ENCODE assay signal across 18 mouse cellular contexts in the genomic region with DNA sequence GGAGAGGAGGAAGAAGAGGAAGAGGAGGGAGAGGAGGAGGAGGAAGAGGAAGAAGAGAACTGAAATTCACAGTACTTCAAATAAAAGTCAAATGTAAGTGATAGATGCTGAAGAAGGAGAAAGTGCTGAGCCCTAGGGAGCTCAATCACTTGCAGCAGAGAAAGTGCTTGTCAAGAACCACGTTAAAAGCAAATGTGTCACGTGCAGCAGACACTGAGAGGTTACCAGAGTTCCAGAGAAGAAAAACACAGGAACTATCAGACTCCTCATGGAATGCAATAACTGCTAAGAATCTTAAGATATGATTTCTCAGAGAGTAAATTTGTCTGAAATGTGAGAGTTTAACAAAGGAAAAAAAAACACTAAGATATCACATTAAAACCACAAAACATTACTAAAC.
A peak's percentile ranks its signal among the peaks of the same experiment; 100 is the strongest.
DNase-seq lines count a peak whose midpoint lies in the region; ATAC-seq and TF ChIP-seq lines count a peak whose summit lies in the region.
"Had no signal": no experiment of that assay in that cellular context is flagged by ENCODE, and none has a peak within 500 bp of the region (broad histone marks: within the 10 kb centered on the region; RNA-seq: fewer than 3 reads in every experiment).

No protein-coding gene starts in this region.

- TF ChIP-seq POLR2A in brain, embryonic 14.5 days (IDR thresholded peaks at IDR 0.05; ENCODE audit: borderline replicate concordance, extremely low read depth, insufficient read depth, insufficient read length, poor library complexity, severe bottlenecking) = no peak

- H3K9me3 ChIP-seq in embryonic facial prominence, embryonic 12.5 days = no peaks in the 10 kb centered on the region
- no peaks in the 10 kb centered on the region for H3K9me3 ChIP-seq in embryonic facial prominence, embryonic 10.5 days
- H3K9me3 ChIP-seq in forebrain, postnatal 0 days (ENCODE audit: low read length) = no peaks in the 10 kb centered on the region
- H3K9me3 ChIP-seq in forebrain, embryonic 13.5 days (replicated peaks) = no peaks in the 10 kb centered on the region

- DNase-seq in embryonic facial prominence, embryonic 10.5 days (ENCODE audit: low spot score) = no peak
- DNase-seq in forebrain, postnatal 0 days = peak; percentile 10
- DNase-seq in brain, embryonic 14.5 days (ENCODE audit: low read depth) = peak; percentile 42
- DNase-seq in ovary, postnatal 36 days (ENCODE audit: low spot score) = no peak
- no peak for DNase-seq in retina, postnatal 1 day
- DNase-seq: adrenal gland, adult 2 months; adrenal gland, postnatal 10 days; adrenal gland, postnatal 25 days; B cell, adult 2 months; cerebellum, adult 11 months; cerebellum, adult 18-20 months; cerebellum, adult 8-10 months; cerebellum, postnatal 10 days; cerebellum, postnatal 25 days had no signal

- H3K4me2 ChIP-seq in embryonic facial prominence, embryonic 12.5 days (replicated peaks) = no peak overlapping the region
- H3K4me2 ChIP-seq in forebrain, postnatal 0 days (ENCODE audit: low read depth) = no peak overlapping the region
- H3K4me2 ChIP-seq in forebrain, embryonic 13.5 days = no peak overlapping the region

- H3K36me3 ChIP-seq in embryonic facial prominence, embryonic 12.5 days = no peaks in the 10 kb centered on the region
- H3K36me3 ChIP-seq in embryonic facial prominence, embryonic 10.5 days (replicated peaks) = no peaks in the 10 kb centered on the region
- no peaks in the 10 kb centered on the region for H3K36me3 ChIP-seq in forebrain, postnatal 0 days (ENCODE audit: insufficient read depth)
- H3K36me3 ChIP-seq in forebrain, embryonic 13.5 days (ENCODE audit: poor library complexity, severe bottlenecking) = no peaks in the 10 kb centered on the region
- H3K36me3 ChIP-seq in C2C12 (ENCODE audit: control insufficient read depth, insufficient read depth) = no peaks in the 10 kb centered on the region

- H3K9ac ChIP-seq in embryonic facial prominence, embryonic 12.5 days = 0 out of 2 replicates have a peak overlapping the region, but pooled peaks have one; percentile 5
- H3K9ac ChIP-seq in forebrain, postnatal 0 days = no peak overlapping the region
- no peak overlapping the region for H3K9ac ChIP-seq in forebrain, embryonic 13.5 days

- no peaks in the 10 kb centered on the region for H3K27me3 ChIP-seq in embryonic facial prominence, embryonic 12.5 days
- no peaks in the 10 kb centered on the region for H3K27me3 ChIP-seq in embryonic facial prominence, embryonic 10.5 days (replicated peaks; ENCODE audit: low read depth, poor library complexity, severe bottlenecking)
- H3K27me3 ChIP-seq in forebrain, postnatal 0 days (ENCODE audit: insufficient read depth, low read length) = no peaks in the 10 kb centered on the region
- H3K27me3 ChIP-seq in forebrain, embryonic 13.5 days = no peaks in the 10 kb centered on the region
- no peaks in the 10 kb centered on the region for H3K27me3 ChIP-seq in C2C12 (ENCODE audit: control insufficient read depth, insufficient read depth, insufficient read length)

- H3K79me3 ChIP-seq in C2C12 (ENCODE audit: low read depth) = no peaks in the 10 kb centered on the region

- H3K4me3 ChIP-seq in embryonic facial prominence, embryonic 12.5 days = no peak overlapping the region
- no peak overlapping the region for H3K4me3 ChIP-seq in embryonic facial prominence, embryonic 10.5 days
- H3K4me3 ChIP-seq in forebrain, postnatal 0 days (ENCODE audit: low read depth, low read length) = no peak overlapping the region
- no peak overlapping the region for H3K4me3 ChIP-seq in forebrain, embryonic 13.5 days
- no peak overlapping the region for H3K4me3 ChIP-seq in C2C12 (ENCODE audit: insufficient read depth, poor library complexity, severe bottlenecking)

- no peaks in the 10 kb centered on the region for H3K79me2 ChIP-seq in C2C12 (ENCODE audit: control insufficient read depth, insufficient read depth)

- WGBS in embryonic facial prominence, embryonic 12.5 days = 47% methylated on average over 2 of the region's 2 CpGs
- 64% methylated on average over 2 of the region's 2 CpGs for WGBS in embryonic facial prominence, embryonic 10.5 days
- WGBS in forebrain, postnatal 0 days = 51% methylated on average over 2 of the region's 2 CpGs
- 67% methylated on average over 2 of the region's 2 CpGs for WGBS in forebrain, embryonic 13.5 days

- no peak overlapping the region for H3ac ChIP-seq in C2C12 (ENCODE audit: control insufficient read depth, insufficient read length, low read depth)

- ATAC-seq in embryonic facial prominence, embryonic 12.5 days (ENCODE audit: insufficient number of reproducible peaks, insufficient read depth, low FRiP score, low TSS enrichment) = no peak
- peak; percentile 51; the same call in 1 of the 2 replicates for ATAC-seq in forebrain, postnatal 0 days
- ATAC-seq in forebrain, embryonic 13.5 days = no peak
- ATAC-seq: forebrain, embryonic 16.5 days had no signal

- TF ChIP-seq CTCF in forebrain, postnatal 0 days (IDR thresholded peaks at IDR 0.05; ENCODE audit: low read depth) = no peak
- TF ChIP-seq CTCF in C2C12 (IDR thresholded peaks at IDR 0.05; ENCODE audit: control insufficient read depth, insufficient read depth, insufficient read length) = no peak
- TF ChIP-seq CTCF in brain, embryonic 14.5 days (IDR thresholded peaks at IDR 0.05; ENCODE audit: borderline replicate concordance, extremely low read depth, insufficient read depth, insufficient read length) = no peak

- no peak overlapping the region for H3K27ac ChIP-seq in embryonic facial prominence, embryonic 12.5 days
- no peak overlapping the region for H3K27ac ChIP-seq in embryonic facial prominence, embryonic 10.5 days (replicated peaks)
- H3K27ac ChIP-seq in forebrain, postnatal 0 days (ENCODE audit: low read depth, low read length) = no peak overlapping the region
- no peak overlapping the region for H3K27ac ChIP-seq in forebrain, embryonic 13.5 days

- no peaks in the 10 kb centered on the region for H3K4me1 ChIP-seq in embryonic facial prominence, embryonic 12.5 days
- 0 out of 2 replicates have a peak, but pooled peaks cover 3% of the 10 kb centered on the region for H3K4me1 ChIP-seq in embryonic facial prominence, embryonic 10.5 days
- no peaks in the 10 kb centered on the region for H3K4me1 ChIP-seq in forebrain, postnatal 0 days (ENCODE audit: insufficient read depth)
- H3K4me1 ChIP-seq in forebrain, embryonic 13.5 days = no peaks in the 10 kb centered on the region

TF ChIP-seq in C2C12, 6 proteins besides CTCF, POLR2A, EP300 and RAD21:
- no peak for TF ChIP-seq FOSL1 (IDR thresholded peaks at IDR 0.05; ENCODE audit: insufficient read depth, low read length, poor library complexity, severe bottlenecking)
- peak; percentile 82 for TF ChIP-seq USF1 (IDR thresholded peaks at IDR 0.05; ENCODE audit: low read depth)

Comparison
In these comparisons a context has a peak if more than half of its experiments do, and no peak if none do; other contexts are left out.
1. DNase-seq: peak in forebrain, postnatal 0 days (single experiment) and brain, embryonic 14.5 days (single experiment); none in embryonic facial prominence, embryonic 10.5 days (single experiment), ovary, postnatal 36 days (single experiment) and retina, postnatal 1 day (single experiment).